31 mouse cellular contexts compared by ENCODE assay signal in the genomic region with DNA sequence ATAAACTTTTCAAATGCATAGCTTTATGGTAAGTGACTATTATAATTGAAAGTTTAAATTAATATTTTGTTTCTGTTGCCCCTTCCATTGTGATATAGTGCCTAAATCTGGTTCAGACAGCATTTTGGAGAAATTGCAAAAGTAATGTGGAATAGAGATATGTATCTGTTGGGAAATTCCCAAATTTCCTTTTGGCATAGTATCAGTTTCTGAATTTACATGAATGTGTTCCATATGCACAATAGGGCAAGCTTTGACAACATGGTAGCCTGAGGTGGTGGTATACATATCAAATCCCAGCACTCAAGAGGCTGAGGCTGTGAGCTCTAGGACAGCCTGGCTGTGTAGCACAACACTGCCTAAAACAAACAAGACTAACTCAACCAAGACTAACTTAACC.
"Had no signal": no experiment of that assay in that cellular context is flagged by ENCODE, and none has a peak within 500 bp of the region (broad histone marks: within the 10 kb centered on the region; RNA-seq: fewer than 3 reads in every experiment).

No protein-coding gene starts in this region.

- H3K4me1 ChIP-seq: liver, embryonic 12.5 days; liver, embryonic 13.5 days; liver, embryonic 15.5 days; lung, embryonic 15.5 days; megakaryocyte, embryonic 14.5 days; midbrain, embryonic 12.5 days; midbrain, embryonic 13.5 days; midbrain, embryonic 15.5 days had no signal

- H3K9me3 ChIP-seq: limb, embryonic 10.5 days; limb, embryonic 15.5 days; lung, embryonic 15.5 days; midbrain, embryonic 15.5 days had no signal

- H3K27ac ChIP-seq: limb, embryonic 10.5 days; limb, embryonic 12.5 days; limb, embryonic 13.5 days; limb, embryonic 15.5 days; liver, embryonic 12.5 days; liver, embryonic 13.5 days; liver, embryonic 14.5 days; liver, embryonic 15.5 days; lung, embryonic 15.5 days; macrophage; midbrain, embryonic 10.5 days; midbrain, embryonic 12.5 days; midbrain, embryonic 13.5 days; midbrain, embryonic 15.5 days had no signal

- DNase-seq: left cerebral cortex, postnatal 4 days; liver; liver, embryonic 13.5 days; liver, postnatal 0 days; lung, adult 18-20 months; lung, adult 2 months; lung, embryonic 14.5 days; lung, postnatal 10 days; lung, postnatal 14 days; lung, postnatal 36 days; lung, postnatal 4 days; midbrain, embryonic 14.5 days had no signal

- H3K9ac ChIP-seq: limb, embryonic 12.5 days; limb, embryonic 13.5 days; limb, embryonic 15.5 days; liver, embryonic 12.5 days; liver, embryonic 13.5 days; liver, embryonic 14.5 days; liver, embryonic 15.5 days; liver, postnatal 0 days; lung, embryonic 14.5 days; lung, embryonic 15.5 days; midbrain, embryonic 12.5 days; midbrain, embryonic 13.5 days; midbrain, embryonic 15.5 days had no signal

- H3K36me3 ChIP-seq: limb, embryonic 10.5 days; limb, embryonic 12.5 days; limb, embryonic 13.5 days; limb, embryonic 15.5 days; liver, embryonic 12.5 days; liver, embryonic 13.5 days; liver, embryonic 15.5 days; lung, embryonic 15.5 days; midbrain, embryonic 10.5 days; midbrain, embryonic 12.5 days; midbrain, embryonic 13.5 days; midbrain, embryonic 15.5 days had no signal

- H3K27me3 ChIP-seq: limb, embryonic 12.5 days; limb, embryonic 13.5 days; limb, embryonic 15.5 days; liver, embryonic 12.5 days; liver, embryonic 13.5 days; liver, embryonic 15.5 days; lung, embryonic 15.5 days; megakaryocyte, embryonic 14.5 days; midbrain, embryonic 12.5 days; midbrain, embryonic 13.5 days; midbrain, embryonic 15.5 days had no signal

- ATAC-seq: liver, embryonic 12.5 days; liver, postnatal 0 days; lung, postnatal 0 days; midbrain, embryonic 13.5 days; midbrain, embryonic 15.5 days; midbrain, embryonic 16.5 days had no signal

- H3K4me3 ChIP-seq: limb, embryonic 10.5 days; limb, embryonic 12.5 days; limb, embryonic 13.5 days; limb, embryonic 15.5 days; liver, embryonic 12.5 days; liver, embryonic 13.5 days; liver, embryonic 15.5 days; lung, embryonic 15.5 days; megakaryocyte, embryonic 14.5 days; midbrain, embryonic 10.5 days; midbrain, embryonic 12.5 days; midbrain, embryonic 13.5 days; midbrain, embryonic 15.5 days; myocyte had no signal

- H3K4me2 ChIP-seq: limb, embryonic 12.5 days; limb, embryonic 13.5 days; limb, embryonic 15.5 days; liver, embryonic 11.5 days; liver, embryonic 12.5 days; liver, embryonic 13.5 days; liver, embryonic 15.5 days; lung, embryonic 14.5 days; lung, embryonic 15.5 days; midbrain, embryonic 11.5 days; midbrain, embryonic 12.5 days; midbrain, embryonic 13.5 days; midbrain, embryonic 15.5 days had no signal
